Mouse (Mus musculus) stomach, postnatal 0 days (tissue): Measurements from ENCODE around the gene Srarp. TPM values are rescaled to one million over a fixed set of nuclear protein-coding genes. Genes with fewer than 3 reads are reported as not detected.
A peak's percentile ranks its signal among the peaks of the same experiment; 100 is the strongest.

Source experiments
- ATAC-seq: fragments of 200-750 bp; cut with Nextera tagmentation; 2 replicates; pipeline ENCODE4 v1.8.0; 2017; ENCODE audit not compliant: low FRiP score, low TSS enrichment
- DNase-seq: peaks from one replicate; pipeline ENCODE4 v3.0.0-alpha.2; 2016; ENCODE audit warnings: low spot score
- H3K27ac ChIP-seq: fragments of 300-500 bp; sonication (generic); replicated peaks from 2 replicates; pipeline ENCODE4 v1.5.1; 2014; ENCODE audit warnings: mild to moderate bottlenecking, control low read depth
- H3K27me3 ChIP-seq: fragments of 300-500 bp; sonication (generic); 2 replicates; pipeline ENCODE4 v1.6.1; 2014; ENCODE audit warnings: low read length; ENCODE audit not compliant: control insufficient read depth, insufficient read depth
- H3K36me3 ChIP-seq: fragments of 300-500 bp; sonication (generic); 2 replicates; pipeline ENCODE4 v1.6.1; 2014; ENCODE audit warnings: low read length, mixed read lengths; ENCODE audit not compliant: control insufficient read depth, insufficient read depth
- H3K4me1 ChIP-seq: fragments of 300-500 bp; sonication (generic); replicated peaks from 2 replicates; pipeline ENCODE4 v1.6.1; 2014; ENCODE audit warnings: antibody characterized with exemption; ENCODE audit not compliant: control insufficient read depth, insufficient read depth
- H3K4me2 ChIP-seq: fragments of 300-500 bp; sonication (generic); replicated peaks from 2 replicates; pipeline ENCODE4 v1.6.1; 2014; ENCODE audit warnings: low read depth, mild to moderate bottlenecking, control low read depth, moderate library complexity
- H3K4me3 ChIP-seq: fragments of 300-500 bp; sonication (generic); 2 replicates; pipeline ENCODE4 v1.5.1; 2014; ENCODE audit warnings: low read depth, low read length, control low read depth
- H3K9ac ChIP-seq: fragments of 300-500 bp; sonication (generic); 2 replicates; pipeline ENCODE4 v1.6.1; 2014; ENCODE audit warnings: mild to moderate bottlenecking, low read length, control low read depth, mixed read lengths
- H3K9me3 ChIP-seq: fragments of 300-500 bp; sonication (generic); 2 replicates; pipeline ENCODE4 v1.6.1; 2016; ENCODE audit warnings: low read length; ENCODE audit not compliant: control insufficient read depth
- CTCF ChIP-seq: IDR thresholded peaks from 2 replicates; pipeline ENCODE4 v1.5.1; 2016; ENCODE audit warnings: antibody characterized with exemption, low read depth, mild to moderate bottlenecking, moderate library complexity
- EP300 ChIP-seq: optimal IDR thresholded peaks from 2 replicates; pipeline ENCODE3; 2016; ENCODE audit warnings: antibody characterized with exemption
- WGBS: fragments of 180-500 bp; shearing (Covaris S2); extraction: QIAGEN DNeasy Blood & Tissue Kit; methylation state at CpG from one replicate; pipeline ENCODE4 v1.1.7; 2014; 5-methylcytosine and 5-hydroxymethylcytosine counted together
- polyA plus RNA-seq: library from polyadenylated mRNA; unstranded; fragments of >200 nt; fragmentation: Nextera tagmentation; extraction: Ambion mirVana; gene quantifications from 2 replicates; pipeline ENCODE4 v1.2.1, GENCODE M21; 2015

Gene Srarp
- polyA plus RNA-seq, 1 experiment from 2014 or later = not detected

DNA sequence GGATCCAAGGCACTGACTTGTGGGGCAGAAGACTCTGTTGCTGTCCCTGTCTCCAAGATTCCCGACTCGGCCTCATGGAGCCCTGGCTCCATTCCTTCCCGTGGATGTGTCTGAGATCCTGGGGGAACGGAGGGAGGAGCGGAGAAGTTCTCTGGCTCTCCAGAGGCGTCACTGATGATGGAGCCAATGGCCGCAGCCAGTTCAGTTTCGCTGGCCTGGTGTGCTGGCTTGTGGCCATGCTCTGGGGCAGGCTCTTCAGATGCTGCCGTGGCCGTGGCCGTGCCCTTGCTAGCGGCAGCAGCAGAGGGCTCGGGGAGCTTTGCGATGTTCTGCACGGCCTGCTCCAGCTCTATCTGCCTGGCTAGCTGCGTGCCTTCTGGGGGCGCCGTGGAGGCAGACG is 38.5 kb upstream of the Srarp start:
- ATAC-seq (no peak), DNase-seq (no peak)
- no peak overlapping the region for H3K27ac ChIP-seq

DNA sequence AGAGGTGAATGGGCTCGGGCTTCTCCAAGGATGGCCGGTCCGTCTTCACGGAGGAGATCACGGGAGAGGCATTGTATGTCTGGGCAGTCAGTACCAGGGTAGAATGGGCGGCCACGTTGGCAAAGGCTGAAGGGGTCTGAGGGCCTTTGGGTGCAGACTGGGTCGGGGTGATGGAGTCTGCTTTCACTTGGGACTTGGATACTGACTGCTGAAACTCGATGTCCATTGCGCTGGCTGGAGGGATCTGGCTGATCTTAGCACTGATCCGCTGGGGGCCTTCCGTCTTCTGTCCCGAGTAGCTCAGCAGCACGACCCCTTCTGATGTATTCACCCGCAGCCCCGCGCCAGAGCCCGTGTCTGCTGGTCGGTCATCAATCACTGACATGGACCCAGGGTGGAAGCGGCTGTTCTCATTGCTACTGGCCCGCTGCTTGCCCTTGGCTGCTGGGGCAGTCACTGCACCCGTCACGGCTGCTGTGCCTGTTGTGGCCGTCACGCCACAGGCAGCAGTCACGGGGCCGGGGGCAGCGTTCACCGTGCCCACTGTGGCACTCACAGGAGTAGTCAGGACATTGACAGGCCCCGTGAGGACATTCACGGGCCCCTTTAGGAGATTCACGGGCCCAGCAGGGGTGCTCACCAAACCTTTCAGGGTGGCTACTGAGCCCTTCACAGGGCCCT is 36.9 kb upstream of the Srarp start:
- ATAC-seq = no peak
- WGBS = 77% methylated on average over 32 of the region's 32 CpGs
- no peak overlapping the region for H3K9ac ChIP-seq

More for the DNA sequence above, 38.5 kb upstream of the Srarp start:
- TF ChIP-seq EP300 (no peak), CTCF (peak; percentile 18; the same call in 1 of the 2 replicates)
- H3K9ac ChIP-seq = no peak overlapping the region
- no peak overlapping the region for H3K4me3 ChIP-seq
- 0 out of 2 replicates have a peak, but pooled peaks cover 2% of the 10 kb centered on the region for H3K4me1 ChIP-seq
- 81% methylated on average over 19 of the region's 19 CpGs for WGBS
- H3K4me2 ChIP-seq = no peak overlapping the region
- no peaks in the 10 kb centered on the region for H3K27me3 ChIP-seq
- no peaks in the 10 kb centered on the region for H3K9me3 ChIP-seq
- H3K36me3 ChIP-seq = peaks cover 59% of the 10 kb centered on the region

DNA sequence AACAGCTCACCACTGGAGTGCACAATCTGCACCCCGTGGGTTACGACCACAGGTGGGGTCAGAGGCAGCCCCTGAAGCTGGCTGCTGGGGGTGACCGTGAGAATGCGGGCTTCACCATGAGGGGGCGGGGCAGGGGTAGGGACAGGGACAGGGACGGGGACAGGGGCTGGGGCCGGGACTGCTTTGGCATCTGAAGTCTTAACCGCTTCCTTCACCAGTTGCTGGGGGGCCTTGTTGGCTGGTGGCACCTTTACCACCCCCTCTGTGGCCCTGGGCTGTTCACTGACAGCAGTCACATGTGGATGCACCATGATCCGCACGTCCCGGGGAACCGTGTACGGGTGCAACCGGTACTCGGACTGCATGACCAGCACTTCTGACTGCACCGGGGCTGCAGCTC is 35.6 kb upstream of the Srarp start:
- Histone ChIP-seq H3K9ac (no peak overlapping the region), H3K4me3 (no peak overlapping the region), H3K27ac (no peak overlapping the region), H3K9me3 (no peaks in the 10 kb centered on the region), H3K4me2 (no peak overlapping the region), H3K27me3 (no peaks in the 10 kb centered on the region), H3K4me1 (no peaks in the 10 kb centered on the region), H3K36me3 (peaks cover 44% of the 10 kb centered on the region)
- 98% methylated on average over 16 of the region's 16 CpGs for WGBS
- no peak for DNase-seq
- no peak for TF ChIP-seq CTCF
- TF ChIP-seq EP300 = no peak
- no peak for ATAC-seq

More for the DNA sequence above, 36.9 kb upstream of the Srarp start:
- no peak for TF ChIP-seq EP300
- no peak for TF ChIP-seq CTCF
- Histone ChIP-seq H3K9me3 (no peaks in the 10 kb centered on the region), H3K4me3 (no peak overlapping the region), H3K27ac (no peak overlapping the region), H3K27me3 (no peaks in the 10 kb centered on the region), H3K4me2 (no peak overlapping the region), H3K36me3 (peaks cover 56% of the 10 kb centered on the region), H3K4me1 (no peaks in the 10 kb centered on the region)
- no peak for DNase-seq

DNA sequence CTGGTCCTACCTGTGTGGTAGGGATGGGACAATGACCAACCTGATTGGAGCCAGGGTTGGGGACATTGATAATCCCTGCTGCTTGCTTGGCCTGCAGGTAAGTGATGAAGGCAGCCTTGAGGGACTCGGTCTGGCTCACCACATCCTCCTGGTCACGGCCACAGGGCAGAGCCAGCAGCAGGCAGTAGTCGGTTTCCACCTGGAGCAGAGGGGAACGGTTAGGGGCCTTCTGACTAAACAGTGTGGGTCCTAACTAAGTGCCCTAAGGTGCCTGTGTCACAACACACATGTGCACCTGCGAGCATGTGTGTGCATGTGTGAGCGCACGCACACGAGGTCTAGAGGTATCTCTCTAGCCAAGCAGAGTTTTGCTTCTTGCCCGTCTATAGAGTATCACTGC is 33.4 kb upstream of the Srarp start:
- Histone ChIP-seq H3K4me1 (no peaks in the 10 kb centered on the region), H3K4me2 (no peak overlapping the region), H3K27ac (no peak overlapping the region), H3K9ac (no peak overlapping the region), H3K36me3 (peaks cover 38% of the 10 kb centered on the region), H3K9me3 (no peaks in the 10 kb centered on the region), H3K4me3 (no peak overlapping the region), H3K27me3 (no peaks in the 10 kb centered on the region)
- no peak for DNase-seq
- TF ChIP-seq CTCF = no peak
- no peak for TF ChIP-seq EP300
- WGBS = 89% methylated on average over 9 of the region's 9 CpGs
- ATAC-seq = no peak

DNA sequence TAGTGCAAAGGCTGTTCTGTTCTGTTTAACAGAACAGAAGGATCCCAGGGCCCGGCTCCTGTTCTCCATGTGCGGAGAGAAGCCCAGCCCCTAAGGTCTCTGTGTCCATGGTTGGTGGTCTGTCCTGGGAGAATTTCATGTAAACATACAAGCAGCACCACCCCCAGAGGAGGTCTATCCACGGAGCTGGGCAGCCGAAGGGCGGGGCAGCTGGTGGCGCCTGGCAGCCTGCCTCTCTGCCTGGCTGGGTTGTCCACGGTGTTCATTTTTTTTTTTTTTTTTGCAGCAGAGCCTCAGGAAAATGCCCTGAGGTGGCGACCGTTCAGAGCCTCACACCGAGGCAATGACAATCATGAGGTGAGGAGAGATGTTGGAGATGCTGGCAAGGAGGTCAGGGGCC is 32.7 kb upstream of the Srarp start:
- no peak for TF ChIP-seq CTCF
- no peak for TF ChIP-seq EP300
- no peak overlapping the region for H3K27ac ChIP-seq
- no peaks in the 10 kb centered on the region for H3K4me1 ChIP-seq
- H3K4me2 ChIP-seq = no peak overlapping the region
- DNase-seq (no peak), ATAC-seq (no peak)
- no peak overlapping the region for H3K4me3 ChIP-seq
- H3K36me3 ChIP-seq = peaks cover 38% of the 10 kb centered on the region
- 28% methylated on average over 10 of the region's 10 CpGs for WGBS
- H3K9ac ChIP-seq = no peak overlapping the region
- H3K27me3 ChIP-seq = no peaks in the 10 kb centered on the region
- H3K9me3 ChIP-seq = no peaks in the 10 kb centered on the region

DNA sequence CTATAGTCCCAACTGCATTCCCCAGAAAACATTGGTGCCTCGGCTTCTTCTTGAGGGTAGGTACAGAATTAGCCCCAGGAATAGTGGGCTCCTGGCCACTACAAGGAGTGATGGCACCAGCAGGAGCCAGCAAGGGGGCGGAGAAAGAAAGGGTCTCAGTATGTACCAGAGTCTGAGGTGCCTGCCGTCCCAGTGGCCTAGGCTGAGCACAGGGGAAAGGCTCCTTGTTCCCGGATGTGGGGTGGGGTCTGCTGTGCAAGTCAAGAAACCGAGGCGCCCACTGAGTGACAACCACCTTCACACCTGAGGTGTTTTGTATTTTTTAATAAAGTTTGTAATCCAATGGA is 31.6 kb upstream of the Srarp start:
- no peak for ATAC-seq
- Histone ChIP-seq H3K36me3 (peaks cover 41% of the 10 kb centered on the region), H3K4me3 (no peak overlapping the region), H3K9me3 (no peaks in the 10 kb centered on the region), H3K4me1 (no peaks in the 10 kb centered on the region), H3K4me2 (no peak overlapping the region), H3K9ac (no peak overlapping the region), H3K27me3 (no peaks in the 10 kb centered on the region), H3K27ac (no peak overlapping the region)
- DNase-seq = no peak
- TF ChIP-seq EP300 (no peak), CTCF (no peak)
- 84% methylated on average over 6 of the region's 6 CpGs for WGBS
